In the genomic region with DNA sequence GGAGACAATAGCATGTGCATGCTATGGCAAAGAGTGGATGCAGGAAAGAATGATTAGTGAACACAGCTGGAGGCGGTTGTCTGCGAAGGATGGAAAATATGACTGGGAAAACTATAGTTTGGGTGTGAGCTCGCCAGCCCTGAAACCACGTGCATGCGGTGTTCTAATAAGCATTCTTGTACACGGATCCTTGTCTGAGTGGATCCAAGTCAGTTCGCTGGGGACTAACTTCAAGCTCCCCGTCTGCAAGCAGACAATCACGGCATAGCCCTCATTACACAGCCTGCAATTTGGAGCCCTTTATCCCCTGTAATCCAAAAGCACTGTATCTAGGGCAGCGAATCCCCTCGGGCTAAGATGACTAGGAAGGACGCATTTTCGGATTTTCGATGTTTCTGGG, we compare ENCODE assay signal across 15 mouse cellular contexts.
A peak's percentile ranks its signal among the peaks of the same experiment; 100 is the strongest.
DNase-seq lines count a peak whose midpoint lies in the region; ATAC-seq lines count a peak whose summit lies in the region.
"Had no signal": no experiment of that assay in that cellular context is flagged by ENCODE, and none has a peak within 500 bp of the region (broad histone marks: within the 10 kb centered on the region; RNA-seq: fewer than 3 reads in every experiment).

No protein-coding gene starts in this region.

- H3K9me3 ChIP-seq in hindbrain, embryonic 14.5 days (ENCODE audit: control insufficient read depth, low read length) = no peaks in the 10 kb centered on the region
- H3K9me3 ChIP-seq in hindbrain, embryonic 12.5 days (replicated peaks) = no peaks in the 10 kb centered on the region
- H3K9me3 ChIP-seq in embryonic facial prominence, embryonic 10.5 days = no peaks in the 10 kb centered on the region
- H3K9me3 ChIP-seq in limb, embryonic 13.5 days = 0 out of 2 replicates have a peak, but pooled peaks cover 5% of the 10 kb centered on the region

- no peak overlapping the region for H3K9ac ChIP-seq in hindbrain, embryonic 14.5 days
- no peak overlapping the region for H3K9ac ChIP-seq in hindbrain, embryonic 12.5 days
- H3K9ac ChIP-seq in limb, embryonic 13.5 days = no peak overlapping the region
- H3K9ac ChIP-seq: liver, embryonic 14.5 days had no signal

- H3K4me2 ChIP-seq in hindbrain, embryonic 14.5 days (replicated peaks) = peak overlapping the region; percentile 6; the same call in 1 of the 2 replicates
- H3K4me2 ChIP-seq in hindbrain, embryonic 12.5 days (replicated peaks) = no peak overlapping the region
- peak overlapping the region; percentile 47 for H3K4me2 ChIP-seq in limb, embryonic 13.5 days (replicated peaks)

- H3K36me3 ChIP-seq in hindbrain, embryonic 14.5 days (replicated peaks; ENCODE audit: control insufficient read depth, insufficient read depth) = no peaks in the 10 kb centered on the region
- no peaks in the 10 kb centered on the region for H3K36me3 ChIP-seq in hindbrain, embryonic 12.5 days
- no peaks in the 10 kb centered on the region for H3K36me3 ChIP-seq in embryonic facial prominence, embryonic 10.5 days (replicated peaks)
- H3K36me3 ChIP-seq in limb, embryonic 13.5 days = no peaks in the 10 kb centered on the region
- H3K36me3 ChIP-seq: G1E had no signal

- H3K4me1 ChIP-seq in hindbrain, embryonic 14.5 days (replicated peaks; ENCODE audit: control insufficient read depth, insufficient read depth, low read length) = 0 out of 2 replicates have a peak, but pooled peaks cover 8% of the 10 kb centered on the region
- H3K4me1 ChIP-seq in hindbrain, embryonic 12.5 days = peaks cover 16% of the 10 kb centered on the region
- H3K4me1 ChIP-seq in embryonic facial prominence, embryonic 10.5 days = peaks cover 48% of the 10 kb centered on the region
- H3K4me1 ChIP-seq in limb, embryonic 13.5 days = peaks cover 28% of the 10 kb centered on the region

- no peaks in the 10 kb centered on the region for H3K27me3 ChIP-seq in hindbrain, embryonic 14.5 days (ENCODE audit: control insufficient read depth, insufficient read depth, low read length)
- no peaks in the 10 kb centered on the region for H3K27me3 ChIP-seq in hindbrain, embryonic 12.5 days
- no peaks in the 10 kb centered on the region for H3K27me3 ChIP-seq in embryonic facial prominence, embryonic 10.5 days (replicated peaks; ENCODE audit: low read depth, poor library complexity, severe bottlenecking)
- no peaks in the 10 kb centered on the region for H3K27me3 ChIP-seq in limb, embryonic 13.5 days

- 0 out of 2 replicates have a peak overlapping the region, but pooled peaks have one; percentile 28 for H3K27ac ChIP-seq in hindbrain, embryonic 14.5 days
- H3K27ac ChIP-seq in hindbrain, embryonic 12.5 days = no peak overlapping the region
- peak overlapping the region; percentile 35 for H3K27ac ChIP-seq in embryonic facial prominence, embryonic 10.5 days (replicated peaks)
- H3K27ac ChIP-seq in limb, embryonic 13.5 days = peak overlapping the region; percentile 11; the same call in 1 of the 2 replicates
- H3K27ac ChIP-seq: kidney, postnatal 0 days; liver, embryonic 14.5 days; stomach, postnatal 0 days had no signal

- no peak overlapping the region for H3K4me3 ChIP-seq in hindbrain, embryonic 14.5 days (replicated peaks; ENCODE audit: low read length)
- no peak overlapping the region for H3K4me3 ChIP-seq in hindbrain, embryonic 12.5 days
- no peak overlapping the region for H3K4me3 ChIP-seq in embryonic facial prominence, embryonic 10.5 days
- no peak overlapping the region for H3K4me3 ChIP-seq in limb, embryonic 13.5 days

- no peak for DNase-seq in hindbrain, embryonic 14.5 days (ENCODE audit: low spot score)
- peak; percentile 14 for DNase-seq in embryonic facial prominence, embryonic 10.5 days (ENCODE audit: low spot score)
- peak; percentile 81 for DNase-seq in retina, postnatal 1 day
- DNase-seq in kidney, adult 8-10 months = no peak
- no peak for DNase-seq in right cerebral cortex, postnatal 36 days (ENCODE audit: low spot score in 2 of 2)
- DNase-seq: adrenal gland, postnatal 14 days; heart, adult 11 months; thymus, postnatal 25 days had no signal

- WGBS in hindbrain, embryonic 14.5 days = 75% methylated on average over 14 of the region's 14 CpGs
- WGBS in hindbrain, embryonic 12.5 days = 82% methylated on average over 14 of the region's 14 CpGs
- 61% methylated on average over 14 of the region's 14 CpGs for WGBS in embryonic facial prominence, embryonic 10.5 days
- 50% methylated on average over 14 of the region's 14 CpGs for WGBS in limb, embryonic 13.5 days

- 0 out of 2 replicates have a peak, but pooled peaks have one; percentile 24 for ATAC-seq in hindbrain, embryonic 14.5 days (ENCODE audit: low FRiP score)
- no peak for ATAC-seq in hindbrain, embryonic 12.5 days (ENCODE audit: low FRiP score)
- 0 out of 2 replicates have a peak, but pooled peaks have one; percentile 24 for ATAC-seq in limb, embryonic 13.5 days (ENCODE audit: low FRiP score, low read depth)
- ATAC-seq: inflammation-experienced regulatory T-cells, adult 6 months had no signal

Comparison
In these comparisons a context has a peak if more than half of its experiments do, and no peak if none do; other contexts are left out.
1. DNase-seq: peak in embryonic facial prominence, embryonic 10.5 days (single experiment) and retina, postnatal 1 day (single experiment); none in hindbrain, embryonic 14.5 days (single experiment), kidney, adult 8-10 months (0 of 2) and right cerebral cortex, postnatal 36 days (0 of 2).